Mouse (Mus musculus) inflammation-experienced regulatory T-cells, adult 16 weeks (primary cell): ENCODE data around the gene Ssc5d. TPM values are rescaled to one million over a fixed set of nuclear protein-coding genes. Genes with fewer than 3 reads are reported as not detected.

Source experiments
- polyA plus RNA-seq: library from polyadenylated mRNA; unstranded; fragments of 100-300 nt; shearing (Covaris generic); gene quantifications from one replicate; pipeline ENCODE4 v1.2.1, GENCODE M21; 2017

Ssc5d gene
- polyA plus RNA-seq: not detected

GRCm38 (mm10) chr7:4925441-4926381, at the start of gene Ssc5d:
Gene Ssc5d, plus strand, starts transcription at chr7:4925785.

GRCm38 (mm10) chr7:4876753-4877221, 48.8 kb upstream of the Ssc5d start, which contains the start of gene Isoc2a:
Gene Isoc2a, plus strand, starts transcription at chr7:4877153.

GRCm38 (mm10) chr7:4906466-4906950, 19.1 kb upstream of the Ssc5d start, which contains the start of gene Gm36210:
Gene Gm36210, minus strand, starts transcription at chr7:4906516.

GRCm38 (mm10) chr7:4915007-4915665, 10.4 kb upstream of the Ssc5d start, which contains the start of gene Zfp628:
Gene Zfp628, plus strand, starts transcription at chr7:4915217.

GRCm38 (mm10) chr7:4921824-4922482, 3.6 kb upstream of the Ssc5d start, which contains the start of gene Nat14:
Gene Nat14, plus strand, starts transcription at chr7:4922028.

GRCm38 (mm10) chr7:4964272-4964671, 38.7 kb downstream of the Ssc5d start, which contains the start of gene Sbk2:
Gene Sbk2, minus strand, starts transcription at chr7:4964406.

GRCm38 (mm10) chr7:4971068-4971467, 45.5 kb downstream of the Ssc5d start, which contains the start of gene Sbk3:
Gene Sbk3, minus strand, starts transcription at chr7:4971168.

Other genes with a start within 250 kb of the Ssc5d start
- gene Hspbp1, start 240.7 kb upstream of the Ssc5d start, polyA plus RNA-seq: 79.2 TPM
- 0.59 TPM for gene Brsk1, start 235.2 kb upstream of the Ssc5d start, polyA plus RNA-seq
- 0.13 TPM for gene Tmem150b, start 200.5 kb upstream of the Ssc5d start, polyA plus RNA-seq
- 52.5 TPM for gene Kmt5c, start 185.7 kb upstream of the Ssc5d start, polyA plus RNA-seq
- gene Cox6b2, start 172.7 kb upstream of the Ssc5d start, polyA plus RNA-seq: 3.0 TPM
- gene Fam71e2, start 154.5 kb upstream of the Ssc5d start, polyA plus RNA-seq: not detected
- gene Il11, start 142.9 kb upstream of the Ssc5d start, polyA plus RNA-seq: not detected
- not detected for gene Tmem190, start 142.8 kb upstream of the Ssc5d start, polyA plus RNA-seq
- gene Tmem238, start 136.1 kb upstream of the Ssc5d start, polyA plus RNA-seq: 0.45 TPM
- gene Rpl28, start 132.9 kb upstream of the Ssc5d start, polyA plus RNA-seq: 275 TPM
- 111 TPM for gene Ube2s, start 113.2 kb upstream of the Ssc5d start, polyA plus RNA-seq
- gene Shisa7, start 81.1 kb upstream of the Ssc5d start, polyA plus RNA-seq: not detected
- gene Isoc2b, start 55.5 kb upstream of the Ssc5d start, polyA plus RNA-seq: 46.1 TPM
- 0.68 TPM for gene Isoc2a, start 48.6 kb upstream of the Ssc5d start, polyA plus RNA-seq
- gene Gm36210, start 19.3 kb upstream of the Ssc5d start, polyA plus RNA-seq: not detected
- gene Zfp628, start 10.6 kb upstream of the Ssc5d start, polyA plus RNA-seq: 0.94 TPM
- gene Nat14, start 3.8 kb upstream of the Ssc5d start, polyA plus RNA-seq: 1.9 TPM
- gene Sbk2, start 38.6 kb downstream of the Ssc5d start, polyA plus RNA-seq: 0.17 TPM
- not detected for gene Sbk3, start 45.4 kb downstream of the Ssc5d start, polyA plus RNA-seq
- 17.6 TPM for gene Zfp579, start 70.4 kb downstream of the Ssc5d start, polyA plus RNA-seq
- gene Zfp524, start 88.6 kb downstream of the Ssc5d start, polyA plus RNA-seq: 36.2 TPM
- gene Fiz1, start 88.9 kb downstream of the Ssc5d start, polyA plus RNA-seq: 45.0 TPM
- gene Gm44973, start 89.7 kb downstream of the Ssc5d start, polyA plus RNA-seq: 10.5 TPM
- gene Zfp865, start 94.6 kb downstream of the Ssc5d start, polyA plus RNA-seq: 12.2 TPM
- not detected for gene Ccdc106, start 94.8 kb downstream of the Ssc5d start, polyA plus RNA-seq
- gene 4632433K11Rik, start 108.3 kb downstream of the Ssc5d start, polyA plus RNA-seq: not detected
- gene Zfp784, start 112.7 kb downstream of the Ssc5d start, polyA plus RNA-seq: 4.6 TPM
- 2.0 TPM for gene Zfp580, start 125.8 kb downstream of the Ssc5d start, polyA plus RNA-seq
- 109 TPM for gene U2af2, start 136.4 kb downstream of the Ssc5d start, polyA plus RNA-seq
- 12.8 TPM for gene Epn1, start 154.4 kb downstream of the Ssc5d start, polyA plus RNA-seq
- not detected for gene Rfpl4, start 191.2 kb downstream of the Ssc5d start, polyA plus RNA-seq
- not detected for gene Rasl2-9, start 200.2 kb downstream of the Ssc5d start, polyA plus RNA-seq
- gene Vmn1r55, start 223.9 kb downstream of the Ssc5d start, polyA plus RNA-seq: 0.12 TPM